Mouse (Mus musculus) thymus, postnatal 4 days (tissue): ENCODE results near the gene Smndc1.

Experiments
- DNase-seq: peaks from one replicate; pipeline ENCODE4 v3.0.0; 2021

Smndc1 gene

GRCm38 (mm10) chr19:53335241-53335640 is 55.1 kb downstream of the Smndc1 start:
- DNase-seq = no peak

- no peak for DNase-seq
Measured at GRCm38 (mm10) chr19:53333730-53334129, 56.6 kb downstream of the Smndc1 start.

DNA sequence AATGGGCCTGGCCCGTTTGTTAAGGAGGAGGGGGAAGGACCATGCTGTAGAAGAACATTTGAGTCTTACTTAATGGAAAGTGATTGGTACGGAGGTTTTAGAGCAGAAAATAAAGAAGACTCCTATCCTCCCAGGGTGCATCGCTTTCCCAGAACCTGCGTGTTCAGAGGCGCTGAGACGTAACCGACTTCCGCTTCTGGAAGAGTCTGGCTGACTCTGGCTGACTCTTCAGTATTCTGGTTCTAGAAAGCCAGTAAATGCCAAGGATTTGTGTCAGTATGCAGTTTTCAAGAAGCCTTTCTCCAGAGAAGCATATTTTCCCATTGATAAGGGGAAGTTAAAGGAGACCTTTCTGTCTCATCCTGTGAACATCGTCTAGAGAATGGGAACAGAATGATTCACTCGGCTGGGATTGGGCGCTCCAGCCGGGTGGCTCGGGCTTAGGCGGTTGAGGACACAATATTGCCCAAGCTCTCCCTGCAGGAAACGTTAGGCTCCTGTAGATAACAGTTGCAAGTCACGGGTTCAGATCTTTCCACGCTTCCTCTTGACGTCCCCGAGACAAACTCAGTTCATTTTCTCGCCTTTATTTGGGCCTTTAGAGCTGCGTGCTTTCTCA is 58.4 kb downstream of the Smndc1 start:
- DNase-seq = no peak

- peak; percentile 85 for DNase-seq
Measured at GRCm38 (mm10) chr19:53329992-53330381, 60.4 kb downstream of the Smndc1 start.
